Mouse (Mus musculus) 3T3-L1 (cell line): ENCODE results near the gene Mlf2.

Experiments
- DNase-seq: peaks from one replicate; pipeline ENCODE4 v3.0.0-alpha.2; 2015; ENCODE audit warnings: low read depth, low spot score

Gene Mlf2

DNA sequence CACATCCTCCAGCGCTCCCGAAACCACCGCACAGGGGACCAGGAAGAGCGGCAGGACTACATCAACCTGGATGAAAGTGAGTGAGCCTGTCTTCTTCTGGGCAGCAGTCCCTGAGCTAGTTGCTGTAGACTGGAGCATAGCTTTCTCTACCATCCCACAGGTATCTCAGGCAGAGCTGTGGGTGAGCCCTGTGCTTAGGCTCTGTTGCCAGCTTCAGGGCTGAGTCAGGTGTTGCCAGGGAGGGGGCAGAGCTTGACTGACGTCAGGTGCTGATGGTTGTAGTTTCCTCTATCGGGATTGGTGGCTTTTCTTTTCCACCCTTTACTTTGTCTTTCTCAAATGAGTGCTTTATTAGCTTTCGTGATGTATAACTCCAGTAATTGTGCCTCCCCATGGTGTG lies 3.5 kb downstream of the Mlf2 start:
- DNase-seq: no peak

DNA sequence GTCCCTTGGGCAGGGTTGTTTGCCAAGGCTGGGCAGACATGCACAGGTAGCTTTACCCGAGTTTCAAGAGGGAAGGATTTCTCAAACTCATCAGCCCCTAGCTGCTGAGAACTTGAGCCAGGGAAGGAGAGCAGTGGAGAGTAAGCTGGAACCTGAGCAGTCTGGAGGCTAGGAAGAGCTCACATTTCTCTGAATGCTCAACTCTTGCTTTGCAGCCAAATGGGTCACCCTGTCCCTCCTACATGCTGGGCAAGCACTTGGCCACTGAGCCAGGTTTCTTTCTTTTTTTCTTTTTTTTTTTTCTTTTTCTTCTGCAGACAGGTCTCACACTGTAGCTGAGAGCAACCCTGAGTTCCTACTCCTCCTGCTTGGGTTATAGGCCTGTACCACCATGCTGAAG lies 5.5 kb downstream of the Mlf2 start:
- no peak for DNase-seq

- DNase-seq: no peak
These were observed 6.3 kb downstream of the Mlf2 start for GRCm38 (mm10) chr6:124937493-124937892.

DNA sequence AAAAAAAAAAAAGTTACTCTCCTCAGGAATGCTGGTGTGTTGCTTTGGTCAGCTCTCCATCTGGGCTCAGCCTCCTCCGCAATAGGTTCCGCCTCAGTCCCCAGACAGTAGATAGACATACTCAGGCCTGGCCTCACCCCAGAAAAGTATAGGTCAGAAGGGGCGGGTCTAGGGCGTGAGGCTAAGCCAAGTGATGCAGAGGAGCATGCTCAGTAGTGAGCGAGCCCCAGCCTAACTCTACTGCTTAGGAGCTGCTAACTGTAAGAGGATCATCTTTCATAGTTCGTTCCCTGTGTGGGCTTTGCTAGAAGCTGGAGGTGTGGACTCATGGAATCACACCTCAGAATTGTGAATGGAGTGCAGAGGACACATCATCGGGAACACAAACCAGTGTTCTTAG lies 7.4 kb downstream of the Mlf2 start:
- DNase-seq: no peak

- no peak for DNase-seq
These were observed 10.5 kb downstream of the Mlf2 start for GRCm38 (mm10) chr6:124941679-124942078.

DNA sequence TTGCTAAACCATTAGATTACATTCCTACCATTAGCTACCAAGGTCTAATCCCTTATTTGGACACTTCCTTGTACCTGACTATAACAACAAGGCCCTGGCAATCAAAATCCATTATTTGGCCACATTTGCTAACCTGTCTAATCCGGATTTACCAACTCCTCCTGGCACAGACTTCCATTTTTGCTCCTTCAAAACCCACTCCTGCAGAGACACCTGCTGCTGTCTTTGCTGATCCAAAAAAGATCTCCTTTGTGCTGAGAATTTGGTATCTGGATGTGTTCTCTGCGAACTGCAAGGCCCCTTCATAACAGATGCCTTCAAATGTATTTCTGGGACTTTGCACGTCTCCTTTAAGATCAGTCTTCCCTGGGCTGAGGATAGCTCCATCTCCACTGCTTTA lies 12.3 kb downstream of the Mlf2 start:
- DNase-seq: no peak

DNA sequence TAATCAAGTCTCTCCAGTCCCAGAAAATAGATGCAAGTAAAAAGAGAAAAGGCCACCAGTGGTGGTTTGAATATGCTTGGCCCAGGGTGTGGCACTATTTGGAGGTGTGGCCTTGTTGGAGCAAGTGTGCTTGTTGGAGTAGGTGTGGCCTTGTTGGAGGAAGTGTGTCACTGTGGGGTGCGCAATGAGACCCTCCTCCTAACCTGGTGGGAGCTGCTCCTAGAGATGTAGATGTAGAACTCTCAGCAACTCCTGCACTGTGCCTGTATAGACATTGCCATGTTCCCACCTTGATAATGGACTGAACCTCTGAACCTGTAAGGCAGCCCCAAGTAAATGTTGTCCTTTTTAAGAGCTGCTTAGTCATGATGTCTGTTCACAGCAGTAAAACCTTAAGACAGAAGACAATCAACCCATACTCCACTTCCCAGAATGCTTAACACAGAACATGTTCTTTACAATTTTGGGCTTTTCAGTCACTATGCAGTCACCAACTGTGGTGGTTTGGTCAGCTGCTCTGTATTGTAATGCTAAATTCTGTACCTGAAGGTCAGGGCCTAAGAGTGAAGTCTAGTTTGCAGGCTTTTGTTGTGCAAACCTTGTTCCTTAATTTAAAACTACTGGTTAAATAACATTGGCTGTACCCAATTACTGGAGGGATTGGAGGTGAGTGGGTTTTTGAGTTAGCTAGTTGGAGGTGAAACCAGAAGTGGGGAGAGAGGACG lies 23.0 kb downstream of the Mlf2 start:
- DNase-seq: no peak

- no peak for DNase-seq
These were observed 24.0 kb downstream of the Mlf2 start for GRCm38 (mm10) chr6:124955212-124955611.

DNA sequence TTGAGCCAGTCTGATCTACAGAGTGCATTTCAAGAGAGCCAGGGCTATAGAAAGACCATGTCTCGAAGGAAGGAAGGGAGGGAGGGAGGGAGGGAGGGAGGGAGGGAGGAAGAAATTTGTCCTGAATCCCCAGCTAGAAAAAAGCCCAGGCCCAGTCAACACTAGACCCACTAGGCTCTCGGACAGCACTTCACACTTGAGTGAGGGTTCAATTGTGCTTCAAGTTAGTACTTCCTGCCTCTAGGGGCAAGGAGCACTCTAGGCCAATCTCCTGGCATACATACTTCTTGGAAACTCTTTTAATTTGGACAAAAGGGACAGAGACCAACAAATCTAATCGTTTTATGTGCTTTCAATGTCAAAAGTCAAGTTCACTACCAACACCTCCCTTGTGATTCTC lies 26.9 kb downstream of the Mlf2 start:
- no peak for DNase-seq

DNA sequence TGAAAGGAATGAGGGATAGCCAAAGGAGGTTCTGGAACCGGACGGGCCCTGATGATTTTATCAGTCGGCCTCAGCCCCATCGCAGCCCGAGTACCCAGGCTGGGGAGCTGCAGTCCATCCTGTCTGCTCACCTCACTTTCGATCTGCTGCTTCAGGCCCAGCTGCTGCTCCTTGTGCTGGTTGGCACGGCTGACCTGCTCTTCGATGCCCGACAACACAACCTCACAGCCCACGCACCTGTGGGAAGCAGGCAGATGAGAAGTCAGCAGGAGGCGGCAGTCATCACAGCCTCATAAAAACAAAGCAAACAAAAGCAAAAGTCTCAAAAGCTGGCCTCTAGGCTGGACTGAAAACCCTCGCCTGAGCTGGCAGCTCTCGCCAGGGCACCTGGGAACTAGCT lies 28.8 kb downstream of the Mlf2 start:
- no peak for DNase-seq

GRCm38 (mm10) chr6:124961021-124961420 lies 29.8 kb downstream of the Mlf2 start:
- no peak for DNase-seq

GRCm38 (mm10) chr6:124964638-124965037 lies 33.5 kb downstream of the Mlf2 start:
- DNase-seq: no peak

DNA sequence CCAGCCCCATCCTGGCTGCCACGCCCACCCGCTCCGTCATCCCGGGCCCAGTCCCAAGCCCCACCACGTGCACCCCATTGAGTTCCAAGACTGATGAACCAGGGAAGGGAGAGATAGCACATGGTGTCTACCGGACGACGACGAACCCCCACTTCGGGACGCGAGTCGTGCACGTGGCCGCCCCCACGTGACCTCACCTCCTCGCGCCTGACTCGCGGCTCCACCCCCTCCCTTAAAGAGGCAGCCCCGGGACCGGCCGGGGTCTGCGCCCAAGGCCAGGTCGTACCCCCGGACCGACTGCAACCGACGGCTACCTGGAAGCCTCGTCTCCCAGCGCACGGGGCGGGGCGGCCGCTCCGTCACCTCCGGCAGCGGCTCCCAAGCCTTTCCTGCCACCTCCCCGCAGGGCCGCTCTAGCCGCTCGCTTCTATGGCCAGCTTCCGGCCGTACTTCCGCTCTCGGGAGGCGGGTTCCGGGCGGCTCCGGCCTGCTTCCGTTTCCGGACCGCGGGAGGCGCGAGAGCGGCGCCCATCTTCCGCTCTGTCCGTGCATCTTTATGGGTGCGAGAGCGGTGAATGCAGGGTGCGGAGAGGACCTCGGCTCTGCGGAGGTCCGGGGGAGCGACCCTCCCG lies 34.0 kb downstream of the Mlf2 start, which contains the start of gene Cops7a:
Cops7a (minus strand) TSS at position 451 of the 632 bp plus-strand sequence.
- DNase-seq: peak; percentile 95

DNA sequence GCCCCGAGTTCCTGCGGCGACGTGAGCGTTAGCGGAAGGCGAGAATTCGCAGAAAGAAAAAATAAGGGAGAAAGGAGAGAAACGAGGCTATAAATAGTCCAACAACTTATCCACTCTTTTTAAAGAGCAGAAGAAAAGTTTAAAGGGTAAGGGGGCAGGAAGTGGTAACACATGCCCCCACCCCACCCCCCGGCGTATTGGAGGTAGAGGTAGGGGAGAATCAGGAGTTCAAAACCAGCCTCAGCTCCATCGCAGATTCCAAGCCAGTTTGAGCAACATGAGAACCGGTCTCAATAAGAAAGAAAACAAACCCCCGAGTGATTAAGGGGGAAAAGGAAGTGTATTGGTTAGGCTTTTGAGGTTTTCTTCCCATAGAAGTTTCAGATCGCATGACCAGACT lies 34.6 kb downstream of the Mlf2 start:
- DNase-seq: peak; percentile 54

GRCm38 (mm10) chr6:124966466-124967118 lies 35.4 kb downstream of the Mlf2 start:
- DNase-seq: peak; percentile 67

- DNase-seq: peak; percentile 83
These were observed 36.6 kb downstream of the Mlf2 start for GRCm38 (mm10) chr6:124967766-124968165.
